Mouse (Mus musculus) mesoderm, embryonic 11.5 days (tissue): ENCODE results near the gene Miga2.
"Not testable (repeated sequence)": the region's sequence is repeated elsewhere in the genome, so short reads cannot be mapped to it uniquely, and the experiment has no call there.

Source experiments
- DNase-seq: peaks from one replicate; pipeline ENCODE4 v3.0.0-alpha.2; 2012; ENCODE audit warnings: low read depth, low spot score

The Miga2 gene

GRCm38 (mm10) chr2:30397986-30398512, 34.0 kb downstream of the Miga2 start:
- DNase-seq: no peak

DNA sequence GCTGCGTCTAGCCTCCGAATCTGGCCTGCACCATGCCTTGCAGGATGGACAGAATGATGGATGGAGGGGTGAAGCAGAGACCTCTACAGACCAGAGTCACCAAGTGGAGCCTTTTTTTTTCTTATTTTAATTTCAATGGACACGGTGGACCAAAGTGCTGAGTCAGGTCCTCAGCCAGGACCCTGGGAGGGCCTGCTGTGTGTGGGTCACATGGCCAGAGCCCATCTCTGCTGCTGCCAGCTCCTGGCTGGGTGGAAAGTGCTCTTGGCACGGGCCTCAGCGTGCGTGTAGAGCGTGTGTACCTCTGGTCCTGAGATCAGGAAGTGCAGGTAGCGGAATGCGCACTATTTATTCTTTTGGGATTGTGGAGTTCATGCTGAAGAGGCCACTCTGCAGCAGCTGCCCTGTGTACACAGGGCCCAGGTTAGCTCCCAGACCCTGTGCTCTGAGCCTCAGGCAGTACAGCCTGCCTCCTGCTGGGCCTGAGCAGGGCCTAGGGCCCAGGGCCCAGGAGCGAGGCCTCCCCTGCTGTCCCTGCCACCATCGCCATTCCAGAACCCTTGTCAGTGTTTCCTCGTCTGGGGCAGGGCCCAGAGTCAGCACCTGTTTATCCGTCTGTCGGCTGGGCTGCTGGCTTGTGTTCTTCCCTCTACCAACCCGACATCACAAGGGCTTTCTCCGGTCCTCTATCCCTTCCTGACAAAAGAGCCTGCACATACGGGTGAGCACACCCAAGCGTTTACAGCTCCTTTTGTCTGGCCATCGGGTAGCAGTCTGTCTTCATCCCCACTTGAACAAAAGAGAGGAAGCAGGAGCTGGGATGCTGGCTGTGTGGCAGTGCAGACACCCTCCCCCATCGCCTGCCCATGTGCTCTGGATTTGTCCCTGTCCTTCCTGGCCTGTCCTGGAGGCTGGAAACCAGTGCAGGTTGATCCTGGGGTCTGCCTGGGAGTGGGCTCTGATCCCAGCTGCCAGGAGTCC, 35.4 kb downstream of the Miga2 start:
- DNase-seq: peak; percentile 49

- DNase-seq: no peak
Observed at GRCm38 (mm10) chr2:30401581-30401980, 37.5 kb downstream of the Miga2 start.

DNA sequence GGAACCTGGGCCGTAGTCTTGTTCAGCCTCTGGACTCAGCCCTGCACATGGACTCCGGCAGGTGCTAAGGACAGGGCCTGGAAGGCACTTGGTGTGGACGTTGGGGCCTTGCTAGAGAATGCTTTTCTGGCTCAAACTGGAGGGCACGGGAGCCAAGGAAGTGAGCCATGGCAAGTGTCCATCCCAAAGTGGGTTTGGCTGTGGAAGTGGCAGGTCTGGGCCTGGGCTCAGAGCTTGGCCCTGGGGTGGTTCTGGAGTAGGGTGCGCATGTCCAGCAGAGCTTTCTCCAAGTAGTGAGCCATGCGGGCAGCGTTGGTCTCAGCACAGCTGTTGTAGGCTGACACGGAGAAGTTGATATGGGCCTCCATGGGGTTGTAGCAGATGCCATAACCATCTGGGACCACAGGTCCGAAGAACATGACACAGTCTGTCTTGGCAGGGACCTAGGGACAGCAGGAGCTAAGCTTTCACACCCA, 38.4 kb downstream of the Miga2 start:
- DNase-seq: no peak

DNA sequence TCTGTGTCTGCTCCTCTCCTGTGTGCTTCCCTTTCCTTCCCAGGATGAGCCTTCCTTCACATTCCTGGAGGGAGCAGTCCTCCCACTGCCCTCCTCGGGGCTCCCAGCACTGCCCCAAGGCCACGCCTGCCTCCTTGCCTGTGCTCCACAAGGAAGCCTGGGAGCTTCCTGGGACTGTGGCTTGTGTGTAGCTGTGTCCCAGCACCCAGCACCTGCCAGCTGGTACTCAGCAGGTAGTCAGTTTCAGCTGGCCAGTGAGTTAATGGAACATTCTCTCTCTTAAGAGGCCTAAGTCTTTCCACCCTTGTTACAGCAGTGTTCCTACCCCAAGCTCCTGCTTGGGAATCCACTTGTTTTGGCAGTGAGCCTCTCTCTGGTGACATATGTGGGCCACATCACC, 38.8 kb downstream of the Miga2 start:
- no peak for DNase-seq

GRCm38 (mm10) chr2:30403870-30404269, 39.8 kb downstream of the Miga2 start:
- no peak for DNase-seq

DNA sequence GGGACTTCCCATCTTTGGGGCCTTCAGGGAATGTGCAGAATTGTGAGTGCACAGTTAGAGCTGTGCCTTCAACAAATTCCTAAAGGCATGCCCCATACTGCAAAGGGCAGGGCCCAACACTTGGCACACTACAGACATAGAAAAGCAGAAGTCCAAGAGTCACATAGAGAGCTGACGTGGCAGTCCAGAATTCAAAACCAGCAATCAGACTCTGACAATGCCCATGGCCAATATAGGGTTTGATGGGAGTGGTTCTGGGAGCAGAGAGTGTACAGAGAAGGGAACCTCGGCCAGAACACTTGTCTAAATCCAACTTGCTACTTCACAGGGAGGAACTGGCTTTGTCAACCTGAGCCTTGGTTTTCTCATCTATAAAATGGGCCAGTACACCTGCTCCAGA, 43.2 kb downstream of the Miga2 start:
- DNase-seq: no peak

DNA sequence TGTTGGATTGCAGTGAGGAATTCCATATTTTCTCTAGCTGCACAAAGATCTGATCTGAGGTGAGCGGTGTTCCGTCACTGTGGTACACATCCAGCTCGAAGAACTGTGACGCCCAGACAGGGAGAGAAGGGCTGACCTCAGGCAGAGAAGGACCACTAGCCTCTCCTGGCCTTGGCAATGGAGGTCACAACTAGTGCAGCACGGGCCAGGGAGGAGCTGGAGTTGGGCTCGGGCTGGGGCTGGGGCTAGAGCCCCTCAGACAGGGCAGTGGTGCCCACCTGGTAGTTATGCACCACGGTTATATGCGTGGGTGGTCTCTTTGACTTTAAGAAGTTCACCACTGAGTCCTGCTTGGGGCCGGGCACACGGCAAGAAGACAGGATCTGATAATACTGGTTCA, 43.7 kb downstream of the Miga2 start:
- no peak for DNase-seq

GRCm38 (mm10) chr2:30408452-30409100, 44.5 kb downstream of the Miga2 start:
- no peak for DNase-seq

GRCm38 (mm10) chr2:30409454-30410176, 45.6 kb downstream of the Miga2 start:
- no peak for DNase-seq

DNA sequence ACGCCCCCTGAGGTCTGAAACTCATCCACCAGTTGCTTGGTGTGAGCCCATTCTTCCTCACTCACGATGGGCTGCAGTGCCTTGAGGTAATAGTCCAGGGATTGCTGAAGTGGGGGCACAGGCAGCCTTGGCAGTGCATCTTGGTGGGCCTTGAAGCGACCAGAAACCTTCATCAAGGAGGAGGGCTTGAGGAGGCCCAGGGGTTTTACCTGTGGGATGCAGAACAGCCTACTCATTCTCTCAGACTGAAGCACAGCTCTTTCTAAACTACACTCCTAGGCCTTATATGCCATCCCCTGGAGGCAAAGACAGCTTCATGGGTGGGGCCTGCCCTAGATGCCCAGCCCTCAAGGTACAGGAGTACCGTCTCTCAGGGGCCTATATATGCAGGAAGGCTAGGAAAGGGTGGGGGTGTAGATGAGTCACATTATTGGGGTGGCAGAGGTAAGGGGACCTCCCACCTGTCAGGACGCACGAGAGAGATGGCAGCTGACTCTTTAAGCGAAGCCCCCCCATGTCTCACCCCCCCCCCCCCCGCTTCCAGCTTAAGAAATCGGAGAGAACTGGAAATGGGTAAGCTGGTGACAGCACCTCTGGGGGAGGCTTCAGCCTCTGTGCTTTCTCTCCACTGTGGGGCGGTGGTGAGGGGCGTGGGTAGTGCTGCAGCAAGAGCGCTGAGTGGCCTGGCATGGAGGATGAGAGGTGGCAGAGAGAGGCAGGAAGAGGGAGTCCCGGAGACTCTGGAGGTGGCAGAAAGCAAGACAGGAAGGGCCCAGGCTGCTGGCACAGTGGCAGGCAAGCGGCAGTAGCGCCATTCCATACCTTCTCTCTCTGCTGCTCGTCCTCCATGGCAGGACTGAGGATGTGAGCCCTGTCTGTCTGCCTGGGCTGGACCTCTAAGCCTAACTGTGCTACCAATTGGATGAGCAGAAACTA, 49.3 kb downstream of the Miga2 start:
- DNase-seq: no peak

GRCm38 (mm10) chr2:30414101-30414500, 50.1 kb downstream of the Miga2 start:
- no peak for DNase-seq

- no peak for DNase-seq
Observed at GRCm38 (mm10) chr2:30414681-30415080, 50.6 kb downstream of the Miga2 start.

GRCm38 (mm10) chr2:30415157-30415935, 51.3 kb downstream of the Miga2 start, which contains the start of gene Crat:
Gene Crat, minus strand, starts transcription at chr2:30415813.
- DNase-seq: peak; percentile 85

DNA sequence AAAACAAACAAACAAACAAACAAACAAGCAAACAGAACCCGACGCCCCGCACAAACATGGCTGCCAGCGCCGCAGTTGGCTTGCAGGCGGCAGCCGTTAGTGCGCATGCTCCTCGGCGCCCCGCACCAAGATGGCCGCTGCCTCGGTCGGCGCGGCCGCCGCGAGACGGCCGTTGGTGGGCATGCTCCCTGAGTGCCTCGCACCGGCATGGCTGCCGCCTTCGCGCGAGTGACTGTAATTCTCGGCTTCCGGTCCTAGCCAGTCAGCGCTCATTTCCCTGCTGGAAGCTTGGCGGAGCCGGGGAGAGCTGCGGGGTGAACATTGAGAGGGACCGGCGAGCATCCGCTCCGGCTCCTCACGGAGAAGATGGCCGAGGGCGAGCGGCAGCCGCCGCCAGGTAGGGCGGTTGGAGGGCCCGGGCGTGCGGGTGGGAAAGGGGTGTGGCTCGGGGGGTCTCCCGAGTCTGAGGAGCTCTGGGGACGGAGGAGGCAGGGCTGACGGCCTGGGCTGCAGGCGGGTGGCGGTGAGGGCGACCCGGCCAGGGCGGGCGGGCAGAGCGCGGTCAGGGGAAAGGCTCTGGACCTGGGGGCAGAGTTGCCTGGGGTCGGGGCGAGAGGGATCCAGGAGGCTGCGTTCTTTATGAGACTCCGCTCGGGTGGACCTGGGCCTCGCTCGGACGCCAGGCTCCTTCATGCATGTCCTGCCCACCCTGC, 52.1 kb downstream of the Miga2 start, which contains the start of gene Ptpa:
TSS of gene Ptpa (plus strand) at position 104 of the 713 bp plus-strand sequence.
- peak; percentile 94 for DNase-seq

GRCm38 (mm10) chr2:30416649-30416965, 52.6 kb downstream of the Miga2 start:
- DNase-seq: no peak

GRCm38 (mm10) chr2:30417154-30417553, 53.1 kb downstream of the Miga2 start:
- DNase-seq: not testable (repeated sequence)

GRCm38 (mm10) chr2:30417595-30418165, 53.6 kb downstream of the Miga2 start:
- no peak for DNase-seq

DNA sequence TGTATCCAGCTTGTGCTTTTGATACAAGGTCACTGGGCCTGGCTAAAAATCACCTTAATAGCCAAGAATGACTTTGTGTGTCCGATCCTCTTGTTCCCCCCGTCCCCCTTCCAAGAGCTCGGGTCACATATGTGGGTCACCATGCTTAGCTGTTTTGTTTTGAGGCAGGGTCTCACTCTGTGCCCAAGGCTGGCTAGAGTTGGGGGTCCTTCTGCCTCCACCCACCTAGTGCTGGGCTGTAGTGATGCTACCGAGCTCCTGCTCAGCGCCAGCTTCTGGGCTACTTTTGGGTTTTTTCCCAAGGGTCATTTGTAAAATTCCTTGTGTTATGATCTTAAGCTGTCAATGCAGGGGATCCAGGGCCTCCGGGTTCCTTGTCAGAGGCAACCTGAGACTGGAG, 54.2 kb downstream of the Miga2 start:
- no peak for DNase-seq
